Mouse (Mus musculus): Measurements from ENCODE around the gene Wwc2. TPM values are rescaled to one million over a fixed set of nuclear protein-coding genes. Genes with fewer than 3 reads are reported as not detected.

Wwc2 gene
- 1.3 and 1.8 TPM in 2 replicates for polyA plus RNA-seq (2012; ENCODE audit: low replicate concordance)

GRCm38 (mm10) chr8:47990911-47991820, at the start of gene Wwc2:
TSS of gene Wwc2 (minus strand) at chr8:47990924.

GRCm38 (mm10) chr8:47824182-47824581, 166.5 kb downstream of the Wwc2 start, which contains the start of gene Cldn22:
TSS of gene Cldn22 (plus strand) at chr8:47824482.

GRCm38 (mm10) chr8:47821843-47822242, 168.9 kb downstream of the Wwc2 start, which contains the start of gene Cldn24:
TSS of gene Cldn24 (plus strand) at chr8:47822143.

Other genes with a start within 250 kb of the Wwc2 start
- gene Cldn24, start 168.8 kb downstream of the Wwc2 start, polyA plus RNA-seq (2012; ENCODE audit: low replicate concordance) = not detected in 2 replicates
- not detected in 2 replicates for gene Cldn22, start 166.4 kb downstream of the Wwc2 start, polyA plus RNA-seq (2012; ENCODE audit: low replicate concordance)
- 6.9 and 10.4 TPM in 2 replicates for gene Dctd, start 108.2 kb upstream of the Wwc2 start, polyA plus RNA-seq (2012; ENCODE audit: low replicate concordance)